Mouse (Mus musculus): ENCODE results near the gene B9d2.
"Not testable (repeated sequence)": the region's sequence is repeated elsewhere in the genome, so short reads cannot be mapped to it uniquely, and the experiment has no call there.

The B9d2 gene

GRCm38 (mm10) chr7:25703793-25704494 lies 23.4 kb downstream of the B9d2 start:
- no peak for DNase-seq (ENCODE audit: low spot score in 2 of 2)

- DNase-seq (ENCODE audit: low spot score in 2 of 2), result no peak
Measured at GRCm38 (mm10) chr7:25704716-25705364, 24.3 kb downstream of the B9d2 start.

- peak in 1 of 2 experiments; percentile 64 for DNase-seq (ENCODE audit: low spot score in 2 of 2)
Measured at GRCm38 (mm10) chr7:25705801-25706251, 25.2 kb downstream of the B9d2 start.

- no peak for DNase-seq (ENCODE audit: low spot score in 2 of 2)
Measured at GRCm38 (mm10) chr7:25706578-25707170, 26.1 kb downstream of the B9d2 start.

- DNase-seq (ENCODE audit: low spot score in 2 of 2), result no peak
Measured at GRCm38 (mm10) chr7:25707581-25708292, 27.2 kb downstream of the B9d2 start.

GRCm38 (mm10) chr7:25709961-25710360 lies 29.4 kb downstream of the B9d2 start:
- DNase-seq (ENCODE audit: low spot score in 2 of 2), result no peak

GRCm38 (mm10) chr7:25710519-25711130 lies 30.0 kb downstream of the B9d2 start:
- peak in 1 of 2 experiments; percentile 47 for DNase-seq (ENCODE audit: low spot score in 2 of 2)

- no peak for DNase-seq (ENCODE audit: low spot score in 2 of 2)
Measured at GRCm38 (mm10) chr7:25711165-25711564, 30.6 kb downstream of the B9d2 start.

GRCm38 (mm10) chr7:25711731-25712197 lies 31.2 kb downstream of the B9d2 start:
- DNase-seq (ENCODE audit: low spot score in 2 of 2), result no peak

- DNase-seq (ENCODE audit: low spot score in 2 of 2), result no peak
Measured at GRCm38 (mm10) chr7:25712801-25713200, 32.2 kb downstream of the B9d2 start.

- DNase-seq (ENCODE audit: low spot score in 2 of 2), result no peak
Measured at GRCm38 (mm10) chr7:25714581-25714980, 34.0 kb downstream of the B9d2 start.

GRCm38 (mm10) chr7:25715731-25716271 lies 35.2 kb downstream of the B9d2 start:
- no peak for DNase-seq (ENCODE audit: low spot score in 2 of 2)

- no peak for DNase-seq (ENCODE audit: low spot score in 2 of 2)
Measured at GRCm38 (mm10) chr7:25717478-25717877, 36.9 kb downstream of the B9d2 start.

- peak; percentile 95 to 97 for DNase-seq (ENCODE audit: low spot score in 2 of 2)
Measured at GRCm38 (mm10) chr7:25718788-25719417, 38.3 kb downstream of the B9d2 start, which contains the start of gene Ccdc97. Gene Ccdc97 (minus strand): TSS chr7:25719088.

GRCm38 (mm10) chr7:25719761-25720610 lies 39.4 kb downstream of the B9d2 start:
- DNase-seq (ENCODE audit: low spot score in 2 of 2), result peak; percentile 78 to 83

GRCm38 (mm10) chr7:25720760-25721159 lies 40.2 kb downstream of the B9d2 start:
- no peak for DNase-seq (ENCODE audit: low spot score in 2 of 2)

GRCm38 (mm10) chr7:25721776-25722175 lies 41.2 kb downstream of the B9d2 start:
- not testable (repeated sequence) for DNase-seq (ENCODE audit: low spot score in 2 of 2)

- DNase-seq (ENCODE audit: low spot score in 2 of 2), result no peak
Measured at GRCm38 (mm10) chr7:25725886-25726285, 45.3 kb downstream of the B9d2 start.

- no peak for DNase-seq (ENCODE audit: low spot score in 2 of 2)
Measured at GRCm38 (mm10) chr7:25727800-25728199, 47.2 kb downstream of the B9d2 start.

- DNase-seq (ENCODE audit: low spot score in 2 of 2), result no peak
Measured at GRCm38 (mm10) chr7:25729396-25729795, 48.8 kb downstream of the B9d2 start.
